Mouse (Mus musculus): ENCODE measurements around the gene Acp7. TPM values are rescaled to one million over a fixed set of nuclear protein-coding genes. Genes with fewer than 3 reads are reported as not detected.

Gene Acp7
- polyA plus RNA-seq, 1 experiment from 2014 or later = not detected

- H3K36me3 ChIP-seq (replicated peaks) = peaks cover 9% of the 10 kb centered on the region; the same call in 1 of the 2 replicates
- H3K27ac ChIP-seq (replicated peaks) = peak overlapping the region; percentile 78
- peak; percentile 26; the same call in 1 of the 2 replicates for ATAC-seq (ENCODE audit: insufficient read depth)
- H3K4me3 ChIP-seq (replicated peaks) = no peak overlapping the region
- no peaks in the 10 kb centered on the region for H3K9me3 ChIP-seq (replicated peaks)
- WGBS (ENCODE audit: insufficient replicate concordance) = 43% methylated on average over 11 of the region's 11 CpGs
- H3K4me2 ChIP-seq = peak overlapping the region; percentile 43
- H3K4me1 ChIP-seq (replicated peaks) = peaks cover 100% of the 10 kb centered on the region
- H3K9ac ChIP-seq = no peak overlapping the region
- H3K27me3 ChIP-seq = no peaks in the 10 kb centered on the region
These were observed 55.5 kb downstream of the Acp7 start for GRCm38 (mm10) chr7:28575597-28575996.

GRCm38 (mm10) chr7:28573236-28573635 lies 57.9 kb downstream of the Acp7 start:
- peaks cover 17% of the 10 kb centered on the region for H3K36me3 ChIP-seq (replicated peaks)
- peak overlapping the region; percentile 45; the same call in 1 of the 2 replicates for H3K27ac ChIP-seq (replicated peaks)
- no peak overlapping the region for H3K4me2 ChIP-seq
- ATAC-seq (ENCODE audit: insufficient read depth) = no peak
- H3K4me3 ChIP-seq (replicated peaks) = no peak overlapping the region
- H3K9me3 ChIP-seq (replicated peaks) = no peaks in the 10 kb centered on the region
- no peaks in the 10 kb centered on the region for H3K27me3 ChIP-seq
- no peak overlapping the region for H3K9ac ChIP-seq
- WGBS (ENCODE audit: insufficient replicate concordance) = 83% methylated on average over 3 of the region's 3 CpGs
- H3K4me1 ChIP-seq (replicated peaks) = peaks cover 87% of the 10 kb centered on the region

GRCm38 (mm10) chr7:28572689-28573088 lies 58.4 kb downstream of the Acp7 start:
- ATAC-seq (ENCODE audit: insufficient read depth) = no peak
- 72% methylated on average over 5 of the region's 5 CpGs for WGBS (ENCODE audit: insufficient replicate concordance)

GRCm38 (mm10) chr7:28570982-28571682 lies 60.0 kb downstream of the Acp7 start:
- peaks cover 38% of the 10 kb centered on the region for H3K36me3 ChIP-seq (replicated peaks)
- no peak overlapping the region for H3K4me2 ChIP-seq
- H3K9ac ChIP-seq = no peak overlapping the region
- H3K27me3 ChIP-seq = no peaks in the 10 kb centered on the region
- 0 out of 2 replicates have a peak overlapping the region, but pooled peaks have one; percentile 14 for H3K27ac ChIP-seq (replicated peaks)
- H3K4me1 ChIP-seq (replicated peaks) = peaks cover 68% of the 10 kb centered on the region
- WGBS (ENCODE audit: insufficient replicate concordance) = 50% methylated on average over 5 of the region's 5 CpGs
- H3K9me3 ChIP-seq (replicated peaks) = no peaks in the 10 kb centered on the region
- ATAC-seq (ENCODE audit: insufficient read depth) = no peak
- no peak overlapping the region for H3K4me3 ChIP-seq (replicated peaks)

More at GRCm38 (mm10) chr7:28572689-28573088, 58.4 kb downstream of the Acp7 start:
- Histone ChIP-seq H3K27ac (replicated peaks) (0 out of 2 replicates have a peak overlapping the region, but pooled peaks have one; percentile 45), H3K4me2 (no peak overlapping the region), H3K9ac (no peak overlapping the region), H3K9me3 (replicated peaks) (no peaks in the 10 kb centered on the region), H3K27me3 (no peaks in the 10 kb centered on the region), H3K36me3 (replicated peaks) (peaks cover 22% of the 10 kb centered on the region), H3K4me1 (replicated peaks) (peaks cover 84% of the 10 kb centered on the region), H3K4me3 (replicated peaks) (no peak overlapping the region)

- H3K9me3 ChIP-seq (replicated peaks) = no peaks in the 10 kb centered on the region
- no peaks in the 10 kb centered on the region for H3K27me3 ChIP-seq
- no peak overlapping the region for H3K27ac ChIP-seq (replicated peaks)
- H3K36me3 ChIP-seq (replicated peaks) = peaks cover 45% of the 10 kb centered on the region
- H3K4me3 ChIP-seq (replicated peaks) = no peak overlapping the region
- no peak for ATAC-seq (ENCODE audit: insufficient read depth)
- H3K4me2 ChIP-seq = no peak overlapping the region
- peaks cover 61% of the 10 kb centered on the region for H3K4me1 ChIP-seq (replicated peaks)
- 76% methylated on average over 12 of the region's 12 CpGs for WGBS (ENCODE audit: insufficient replicate concordance)
- H3K9ac ChIP-seq = no peak overlapping the region
These were observed 60.7 kb downstream of the Acp7 start for GRCm38 (mm10) chr7:28570291-28570981.

GRCm38 (mm10) chr7:28568253-28568652 lies 62.9 kb downstream of the Acp7 start:
- H3K4me2 ChIP-seq = no peak overlapping the region
- no peaks in the 10 kb centered on the region for H3K9me3 ChIP-seq (replicated peaks)
- H3K9ac ChIP-seq = no peak overlapping the region
- ATAC-seq (ENCODE audit: insufficient read depth) = no peak
- peaks cover 40% of the 10 kb centered on the region for H3K4me1 ChIP-seq (replicated peaks)
- H3K27me3 ChIP-seq = no peaks in the 10 kb centered on the region
- H3K4me3 ChIP-seq (replicated peaks) = no peak overlapping the region
- H3K27ac ChIP-seq (replicated peaks) = no peak overlapping the region
- peaks cover 67% of the 10 kb centered on the region for H3K36me3 ChIP-seq (replicated peaks)

GRCm38 (mm10) chr7:28567539-28567938 lies 63.6 kb downstream of the Acp7 start:
- Histone ChIP-seq H3K9me3 (replicated peaks) (no peaks in the 10 kb centered on the region), H3K27ac (replicated peaks) (no peak overlapping the region), H3K36me3 (replicated peaks) (peaks cover 74% of the 10 kb centered on the region), H3K4me3 (replicated peaks) (no peak overlapping the region), H3K4me2 (no peak overlapping the region), H3K27me3 (no peaks in the 10 kb centered on the region), H3K9ac (no peak overlapping the region), H3K4me1 (replicated peaks) (peaks cover 33% of the 10 kb centered on the region)
- WGBS (ENCODE audit: insufficient replicate concordance) = 51% methylated on average over 4 of the region's 4 CpGs
- no peak for ATAC-seq (ENCODE audit: insufficient read depth)

- Histone ChIP-seq H3K4me2 (no peak overlapping the region), H3K27ac (replicated peaks) (no peak overlapping the region), H3K4me3 (replicated peaks) (no peak overlapping the region), H3K27me3 (no peaks in the 10 kb centered on the region), H3K9me3 (replicated peaks) (no peaks in the 10 kb centered on the region), H3K36me3 (replicated peaks) (peaks cover 92% of the 10 kb centered on the region), H3K4me1 (replicated peaks) (peaks cover 11% of the 10 kb centered on the region), H3K9ac (no peak overlapping the region)
- WGBS (ENCODE audit: insufficient replicate concordance) = 67% methylated on average over 5 of the region's 5 CpGs
- no peak for ATAC-seq (ENCODE audit: insufficient read depth)
These were observed 65.7 kb downstream of the Acp7 start for GRCm38 (mm10) chr7:28565407-28565806.

GRCm38 (mm10) chr7:28562951-28563350 lies 68.2 kb downstream of the Acp7 start:
- Histone ChIP-seq H3K27me3 (no peaks in the 10 kb centered on the region), H3K27ac (replicated peaks) (no peak overlapping the region), H3K9me3 (replicated peaks) (no peaks in the 10 kb centered on the region), H3K36me3 (replicated peaks) (peaks cover 94% of the 10 kb centered on the region), H3K4me1 (replicated peaks) (peaks cover 9% of the 10 kb centered on the region), H3K4me3 (replicated peaks) (no peak overlapping the region), H3K4me2 (no peak overlapping the region), H3K9ac (no peak overlapping the region)
- no peak for ATAC-seq (ENCODE audit: insufficient read depth)
- WGBS (ENCODE audit: insufficient replicate concordance) = 91% methylated on average over 13 of the region's 13 CpGs

GRCm38 (mm10) chr7:28562371-28562770 lies 68.8 kb downstream of the Acp7 start:
- Histone ChIP-seq H3K9me3 (replicated peaks) (no peaks in the 10 kb centered on the region), H3K27me3 (no peaks in the 10 kb centered on the region), H3K4me3 (replicated peaks) (no peak overlapping the region), H3K27ac (replicated peaks) (no peak overlapping the region), H3K9ac (no peak overlapping the region), H3K4me1 (replicated peaks) (peaks cover 11% of the 10 kb centered on the region), H3K36me3 (replicated peaks) (peaks cover 91% of the 10 kb centered on the region), H3K4me2 (no peak overlapping the region)
- no peak for ATAC-seq (ENCODE audit: insufficient read depth)
- WGBS (ENCODE audit: insufficient replicate concordance) = 83% methylated on average over 13 of the region's 13 CpGs

GRCm38 (mm10) chr7:28561967-28562366 lies 69.2 kb downstream of the Acp7 start:
- no peak for ATAC-seq (ENCODE audit: insufficient read depth)
- no peaks in the 10 kb centered on the region for H3K27me3 ChIP-seq
- H3K36me3 ChIP-seq (replicated peaks) = peaks cover 87% of the 10 kb centered on the region
- no peak overlapping the region for H3K9ac ChIP-seq
- no peak overlapping the region for H3K4me3 ChIP-seq (replicated peaks)
- WGBS (ENCODE audit: insufficient replicate concordance) = 84% methylated on average over 11 of the region's 11 CpGs
- no peaks in the 10 kb centered on the region for H3K9me3 ChIP-seq (replicated peaks)
- no peak overlapping the region for H3K27ac ChIP-seq (replicated peaks)
- peaks cover 11% of the 10 kb centered on the region for H3K4me1 ChIP-seq (replicated peaks)
- no peak overlapping the region for H3K4me2 ChIP-seq

All from liver, embryonic 15.5 days (tissue).